In the genomic region with DNA sequence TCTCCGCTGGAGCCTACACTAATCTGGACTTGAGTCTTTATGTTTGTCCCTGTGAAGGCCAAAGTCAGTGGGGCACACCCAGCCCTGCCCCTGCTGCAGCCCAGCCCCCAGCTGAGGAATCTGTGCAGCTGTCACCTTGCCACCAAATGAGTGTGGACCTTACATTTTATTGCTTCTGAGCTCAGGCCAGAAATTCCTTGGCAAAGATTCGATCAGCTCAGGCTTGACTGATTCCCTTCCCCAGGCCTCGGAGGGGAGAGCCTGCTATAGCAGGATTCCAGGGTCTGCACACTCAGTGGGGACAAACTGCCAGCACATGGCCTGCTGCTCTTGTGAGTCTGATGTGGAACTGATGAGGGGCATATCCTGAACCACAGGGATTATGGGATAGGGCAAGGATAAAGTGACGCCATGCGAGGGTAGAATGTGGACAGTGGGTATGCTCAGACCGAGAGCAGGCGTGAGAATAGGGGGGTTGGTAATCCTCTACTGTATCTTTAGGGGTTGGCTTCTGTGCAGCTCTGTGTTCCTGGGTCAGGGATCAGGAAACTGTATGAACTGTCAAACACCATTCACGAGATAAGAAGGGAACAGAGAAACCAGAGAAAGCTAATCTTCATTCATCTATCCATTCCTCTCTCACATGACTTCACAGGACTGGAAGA, we compare ENCODE assay signal across 8 mouse cellular contexts. TPM values are rescaled to one million over a fixed set of nuclear protein-coding genes. Genes with fewer than 3 reads are reported as not detected.
DNase-seq lines count a peak whose midpoint lies in the region; ATAC-seq and TF ChIP-seq lines count a peak whose summit lies in the region.
"Had no signal": no experiment of that assay in that cellular context is flagged by ENCODE, and none has a peak within 500 bp of the region (broad histone marks: within the 10 kb centered on the region; RNA-seq: fewer than 3 reads in every experiment).

No protein-coding gene starts in this region.

- no peaks in the 10 kb centered on the region for H3K27me3 ChIP-seq in liver, embryonic 16.5 days (ENCODE audit: control insufficient read depth, insufficient read depth, low read depth, low read length)
- H3K27me3 ChIP-seq in liver, postnatal 0 days (ENCODE audit: insufficient read depth, low read length) = no peaks in the 10 kb centered on the region
- H3K27me3 ChIP-seq in intestine, postnatal 0 days (replicated peaks; ENCODE audit: control insufficient read depth, insufficient read depth, low read length) = no peaks in the 10 kb centered on the region

- no peak overlapping the region for H3K4me3 ChIP-seq in liver, embryonic 16.5 days (ENCODE audit: low read depth, low read length)
- no peak overlapping the region for H3K4me3 ChIP-seq in liver, postnatal 0 days (ENCODE audit: low read depth, low read length)
- no peak overlapping the region for H3K4me3 ChIP-seq in embryonic fibroblast, embryonic 13.5 days (ENCODE audit: insufficient read depth, low read length)
- no peak overlapping the region for H3K4me3 ChIP-seq in intestine, postnatal 0 days (ENCODE audit: low read depth, low read length)

- H3K4me2 ChIP-seq in liver, embryonic 16.5 days (ENCODE audit: low read depth, low read length) = no peak overlapping the region
- no peak overlapping the region for H3K4me2 ChIP-seq in liver, postnatal 0 days (ENCODE audit: low read depth, low read length)
- H3K4me2 ChIP-seq in intestine, postnatal 0 days (replicated peaks; ENCODE audit: low read depth) = no peak overlapping the region

- H3K36me3 ChIP-seq in liver, embryonic 16.5 days (ENCODE audit: control insufficient read depth, insufficient read depth) = no peaks in the 10 kb centered on the region
- H3K36me3 ChIP-seq in liver, postnatal 0 days (replicated peaks; ENCODE audit: insufficient read depth, low read length) = no peaks in the 10 kb centered on the region
- H3K36me3 ChIP-seq in intestine, postnatal 0 days (ENCODE audit: control insufficient read depth, insufficient read depth) = no peaks in the 10 kb centered on the region

- DNase-seq in liver, postnatal 0 days = no peak
- peak; percentile 35 for DNase-seq in mesoderm, embryonic 11.5 days (ENCODE audit: low read depth, low spot score)
- no peak for DNase-seq in embryo, embryonic 10.5 days (ENCODE audit: low spot score)
- DNase-seq in cerebellum, adult 18-20 months = no peak
- DNase-seq: right cerebral cortex, adult 18-20 months had no signal

- TF ChIP-seq EP300 in liver, postnatal 0 days (IDR thresholded peaks at IDR 0.05; ENCODE audit: low read depth) = no peak

- no peak overlapping the region for H3K27ac ChIP-seq in liver, embryonic 16.5 days (ENCODE audit: low read length)
- no peak overlapping the region for H3K27ac ChIP-seq in liver, postnatal 0 days (ENCODE audit: low read depth)
- H3K27ac ChIP-seq in embryonic fibroblast, embryonic 13.5 days (ENCODE audit: insufficient read depth, low read length) = peak overlapping the region; percentile 32; the same call in 1 of the 2 replicates
- no peak overlapping the region for H3K27ac ChIP-seq in intestine, postnatal 0 days (ENCODE audit: low read depth, low read length)

- no peak overlapping the region for H3K9ac ChIP-seq in liver, embryonic 16.5 days (ENCODE audit: low read depth, low read length)
- H3K9ac ChIP-seq in liver, postnatal 0 days (replicated peaks) = no peak overlapping the region
- no peak overlapping the region for H3K9ac ChIP-seq in intestine, postnatal 0 days (ENCODE audit: low read depth, low read length)

- TF ChIP-seq CTCF in liver, postnatal 0 days (IDR thresholded peaks at IDR 0.05; ENCODE audit: low read depth) = no peak
- TF ChIP-seq CTCF in embryonic fibroblast, embryonic 13.5 days (IDR thresholded peaks at IDR 0.05; ENCODE audit: borderline replicate concordance, insufficient read depth, low read length) = no peak
- no peak for TF ChIP-seq CTCF in intestine, postnatal 0 days (IDR thresholded peaks at IDR 0.05; ENCODE audit: low read depth)

- ATAC-seq in liver, embryonic 16.5 days (ENCODE audit: low read depth) = peak; percentile 27; the same call in 1 of the 2 replicates
- no peak for ATAC-seq in liver, postnatal 0 days
- peak; percentile 80 for ATAC-seq in intestine, postnatal 0 days

- TF ChIP-seq POLR2A in embryonic fibroblast, embryonic 13.5 days (IDR thresholded peaks at IDR 0.05; ENCODE audit: low read depth, low read length) = no peak

- H3K4me1 ChIP-seq in liver, embryonic 16.5 days (ENCODE audit: control insufficient read depth, low read depth, low read length) = no peaks in the 10 kb centered on the region
- H3K4me1 ChIP-seq in liver, postnatal 0 days (ENCODE audit: insufficient read depth) = no peaks in the 10 kb centered on the region; the same call in 1 of the 2 replicates
- peaks cover 13% of the 10 kb centered on the region for H3K4me1 ChIP-seq in embryonic fibroblast, embryonic 13.5 days (ENCODE audit: control insufficient read depth, insufficient read depth, low read length)
- no peaks in the 10 kb centered on the region for H3K4me1 ChIP-seq in intestine, postnatal 0 days (replicated peaks; ENCODE audit: control insufficient read depth, insufficient read depth, low read length)

- WGBS in liver, embryonic 16.5 days (ENCODE audit: insufficient replicate concordance) = 58% methylated on average over 8 of the region's 8 CpGs
- WGBS in liver, postnatal 0 days (ENCODE audit: insufficient replicate concordance) = 73% methylated on average over 8 of the region's 8 CpGs
- 35% methylated on average over 8 of the region's 8 CpGs for WGBS in intestine, postnatal 0 days

- no peaks in the 10 kb centered on the region for H3K9me3 ChIP-seq in liver, embryonic 16.5 days (replicated peaks; ENCODE audit: control insufficient read depth, low read length)
- H3K9me3 ChIP-seq in liver, postnatal 0 days (ENCODE audit: low read length) = no peaks in the 10 kb centered on the region
- H3K9me3 ChIP-seq in intestine, postnatal 0 days (ENCODE audit: control insufficient read depth) = no peaks in the 10 kb centered on the region

RNA-seq across cellular contexts. Expression of gene Emp1, which starts 10.6 kb away (rescaled TPM):
- polyA plus RNA-seq in liver, embryonic 16.5 days (2015; fragmentation: Nextera tagmentation; extraction: Ambion mirVana) = 1.7 and 2.2 TPM in 2 replicates
- polyA plus RNA-seq in liver, postnatal 0 days (2015; fragmentation: Nextera tagmentation; extraction: Ambion mirVana) = 1.2 TPM in 2 replicates
- polyA plus RNA-seq in embryonic fibroblast, embryonic 13.5 days (2011; ENCODE audit: insufficient read length, low read depth, missing spikeins) = 952 and 959 TPM in 2 replicates
- 42.5 and 42.8 TPM in 2 replicates for polyA plus RNA-seq in intestine, postnatal 0 days (2015; fragmentation: Nextera tagmentation; extraction: Ambion mirVana)

RNA-seq across cellular contexts. Expression of gene Pbp2, which starts 41.6 kb away (rescaled TPM):
- not detected in 2 replicates for polyA plus RNA-seq in liver, embryonic 16.5 days (2015; fragmentation: Nextera tagmentation; extraction: Ambion mirVana)
- polyA plus RNA-seq in liver, postnatal 0 days (2015; fragmentation: Nextera tagmentation; extraction: Ambion mirVana) = not detected in 2 replicates
- polyA plus RNA-seq in embryonic fibroblast, embryonic 13.5 days (2011; ENCODE audit: insufficient read length, low read depth, missing spikeins) = 1.1 and 4.3 TPM in 2 replicates
- polyA plus RNA-seq in intestine, postnatal 0 days (2015; fragmentation: Nextera tagmentation; extraction: Ambion mirVana) = not detected in 2 replicates

Comparison
In these comparisons a context has a peak if more than half of its experiments do, and no peak if none do; other contexts are left out.
1. RNA of gene Emp1, which starts 10.6 kb away (polyA plus RNA-seq): 952 to 959 TPM in embryonic fibroblast, embryonic 13.5 days; 42.5 to 42.8 TPM in intestine, postnatal 0 days, 1.7 to 2.2 TPM in liver, embryonic 16.5 days and 1.2 TPM in liver, postnatal 0 days; every median in the first group is over 10 times any median in the second.